Mouse (Mus musculus) neural tube, embryonic 13.5 days (tissue): ENCODE data around the gene Soga1. TPM values are rescaled to one million over a fixed set of nuclear protein-coding genes. Genes with fewer than 3 reads are reported as not detected.

ENCODE experiments used
- ATAC-seq: fragments of 200-750 bp; cut with Nextera tagmentation; 2 replicates; pipeline ENCODE4 v1.8.0; 2017; ENCODE audit warnings: low read depth, mild to moderate bottlenecking, moderate TSS enrichment, moderate library complexity
- H3K27ac ChIP-seq: fragments of 300-500 bp; sonication (generic); replicated peaks from 2 replicates; pipeline ENCODE4 v1.5.1; 2015; ENCODE audit warnings: moderate library complexity, mild to moderate bottlenecking, inconsistent platforms
- H3K27me3 ChIP-seq: fragments of 300-500 bp; sonication (generic); 2 replicates; pipeline ENCODE4 v1.6.1; 2015; ENCODE audit warnings: mild to moderate bottlenecking, inconsistent platforms
- H3K36me3 ChIP-seq: fragments of 300-500 bp; sonication (generic); 2 replicates; pipeline ENCODE4 v1.6.1; 2015; ENCODE audit warnings: mild to moderate bottlenecking, inconsistent platforms
- H3K4me1 ChIP-seq: fragments of 300-500 bp; sonication (generic); replicated peaks from 2 replicates; pipeline ENCODE4 v1.6.1; 2015; ENCODE audit warnings: inconsistent platforms
- H3K4me2 ChIP-seq: fragments of 300-500 bp; sonication (generic); 2 replicates; pipeline ENCODE4 v1.6.1; 2015; ENCODE audit warnings: inconsistent platforms, mild to moderate bottlenecking, moderate library complexity
- H3K4me3 ChIP-seq: fragments of 300-500 bp; sonication (generic); 2 replicates; pipeline ENCODE4 v1.5.1; 2015; ENCODE audit warnings: mild to moderate bottlenecking, inconsistent platforms
- H3K9ac ChIP-seq: fragments of 300-500 bp; sonication (generic); 2 replicates; pipeline ENCODE4 v1.6.1; 2015; ENCODE audit warnings: moderate library complexity, mild to moderate bottlenecking, inconsistent platforms
- H3K9me3 ChIP-seq: fragments of 300-500 bp; sonication (generic); 2 replicates; pipeline ENCODE4 v1.6.1; 2016; ENCODE audit warnings: inconsistent platforms
- WGBS: fragments of 180-500 bp; shearing (Covaris S2); methylation state at CpG from one replicate; pipeline ENCODE4 v1.1.7; 2015; 5-methylcytosine and 5-hydroxymethylcytosine counted together
- polyA plus RNA-seq: library from polyadenylated mRNA; unstranded; fragments of >200 nt; fragmentation: Nextera tagmentation; extraction: Ambion mirVana; gene quantifications from 2 replicates; pipeline ENCODE4 v1.2.1, GENCODE M21; 2015

Soga1 gene
- polyA plus RNA-seq, 1 experiment from 2014 or later: 5.9 TPM

- WGBS: 82% methylated on average over 6 of the region's 6 CpGs
- no peak overlapping the region for H3K9ac ChIP-seq
- no peak for ATAC-seq
Measured at GRCm38 (mm10) chr2:156967388-156967787, 111.7 kb downstream of the Soga1 start.

More at GRCm38 (mm10) chr2:156967388-156967787, 111.7 kb downstream of the Soga1 start:
- Histone ChIP-seq H3K4me1 (no peaks in the 10 kb centered on the region), H3K4me2 (no peak overlapping the region), H3K9me3 (no peaks in the 10 kb centered on the region), H3K36me3 (peaks cover 14% of the 10 kb centered on the region), H3K27ac (no peak overlapping the region), H3K27me3 (no peaks in the 10 kb centered on the region), H3K4me3 (no peak overlapping the region)

Other genes with a start within 250 kb of the Soga1 start
- 24.1 and 31.1 TPM in 2 replicates for gene Tgif2, start 239.2 kb downstream of the Soga1 start, polyA plus RNA-seq
- 8.3 and 10.4 TPM in 2 replicates for gene 4930518I15Rik, start 221.3 kb downstream of the Soga1 start, polyA plus RNA-seq
- gene Rab5if, start 216.1 kb downstream of the Soga1 start, polyA plus RNA-seq: 161 and 167 TPM in 2 replicates
- gene Sla2, start 192.1 kb downstream of the Soga1 start, polyA plus RNA-seq: 0.18 TPM in 1 of 2 replicates, not detected in the other
- gene Ndrg3, start 87.2 kb downstream of the Soga1 start, polyA plus RNA-seq: 85.3 and 88.0 TPM in 2 replicates
- 9.9 and 10.3 TPM in 2 replicates for gene Dsn1, start 72.1 kb downstream of the Soga1 start, polyA plus RNA-seq
- gene Tldc2, start 7.8 kb upstream of the Soga1 start, polyA plus RNA-seq: not detected in 2 replicates
- 12.0 and 12.9 TPM in 2 replicates for gene Samhd1, start 56.0 kb upstream of the Soga1 start, polyA plus RNA-seq
- gene Rbl1, start 125.3 kb upstream of the Soga1 start, polyA plus RNA-seq: 6.5 and 7.8 TPM in 2 replicates
- gene Rpn2, start 199.8 kb upstream of the Soga1 start, polyA plus RNA-seq: 214 and 222 TPM in 2 replicates
- 0.42 and 0.80 TPM in 2 replicates for gene Mroh8, start 200.3 kb upstream of the Soga1 start, polyA plus RNA-seq